Mouse (Mus musculus) heart, postnatal 0 days (tissue): ENCODE results near the gene Alk. TPM values are rescaled to one million over a fixed set of nuclear protein-coding genes. Genes with fewer than 3 reads are reported as not detected.

Source experiments
- ATAC-seq: fragments of 200-750 bp; cut with Nextera tagmentation; 2 replicates; pipeline ENCODE4 v1.8.0; 2017; ENCODE audit warnings: low read depth, moderate number of reproducible peaks, moderate library complexity; ENCODE audit not compliant: insufficient read depth
- DNase-seq: peaks from one replicate; pipeline ENCODE4 v3.0.0-alpha.2; 2016; ENCODE audit warnings: low spot score
- H3K27ac ChIP-seq: fragments of 300-500 bp; sonication (generic); 2 replicates; pipeline ENCODE4 v1.5.1; 2014; ENCODE audit warnings: low read depth, mild to moderate bottlenecking
- H3K27me3 ChIP-seq: fragments of 300-500 bp; sonication (generic); 2 replicates; pipeline ENCODE4 v1.6.1; 2014; ENCODE audit warnings: low read length, mixed read lengths; ENCODE audit not compliant: control insufficient read depth, insufficient read depth
- H3K36me3 ChIP-seq: fragments of 300-500 bp; sonication (generic); replicated peaks from 2 replicates; pipeline ENCODE4 v1.6.1; 2014; ENCODE audit warnings: low read length, mixed read lengths; ENCODE audit not compliant: control insufficient read depth, insufficient read depth
- H3K4me1 ChIP-seq: fragments of 300-500 bp; sonication (generic); 2 replicates; pipeline ENCODE4 v1.6.1; 2014; ENCODE audit warnings: antibody characterized with exemption; ENCODE audit not compliant: control insufficient read depth, insufficient read depth
- H3K4me2 ChIP-seq: fragments of 300-500 bp; sonication (generic); 2 replicates; pipeline ENCODE4 v1.6.1; 2014; ENCODE audit warnings: low read depth, mild to moderate bottlenecking, low read length, moderate library complexity
- H3K4me3 ChIP-seq: fragments of 300-500 bp; sonication (generic); 2 replicates; pipeline ENCODE4 v1.5.1; 2014; ENCODE audit warnings: low read depth, low read length
- H3K9ac ChIP-seq: fragments of 300-500 bp; sonication (generic); replicated peaks from 2 replicates; pipeline ENCODE4 v1.6.1; 2014; ENCODE audit warnings: low read depth, low read length, mixed read lengths
- H3K9me3 ChIP-seq: fragments of 300-500 bp; sonication (generic); replicated peaks from 2 replicates; pipeline ENCODE4 v1.6.1; 2016; ENCODE audit warnings: low read length; ENCODE audit not compliant: control insufficient read depth
- CTCF ChIP-seq: IDR thresholded peaks from 2 replicates; pipeline ENCODE4 v1.5.1; 2016; ENCODE audit warnings: antibody characterized with exemption, control low read depth, low read depth
- EP300 ChIP-seq: IDR thresholded peaks from 2 replicates; pipeline ENCODE4 v1.6.1; 2016; ENCODE audit warnings: antibody characterized with exemption, low read depth
- WGBS: fragments of 180-500 bp; shearing (Covaris S2); extraction: QIAGEN DNeasy Blood & Tissue Kit; methylation state at CpG from one replicate; pipeline ENCODE4 v1.1.7; 2014; 5-methylcytosine and 5-hydroxymethylcytosine counted together
- polyA plus RNA-seq: library from polyadenylated mRNA; unstranded; fragments of >200 nt; fragmentation: Nextera tagmentation; extraction: Ambion mirVana; gene quantifications from 2 replicates; pipeline ENCODE4 v1.2.1, GENCODE M21; 2015
- total RNA-seq: library from RNA; depleted of rRNA; stranded (reverse); fragments of >200 nt; gene quantifications from 2 replicates; pipeline ENCODE4 v1.2.3, GENCODE M21; 2014; ENCODE audit warnings: low replicate concordance

The Alk gene
- total and polyA plus RNA-seq, 2 experiments from 2014 or later, result 0.04 TPM; not detected in 1

GRCm38 (mm10) chr17:72268529-72268928 lies 335.9 kb downstream of the Alk start:
- Histone ChIP-seq H3K36me3 (no peaks in the 10 kb centered on the region), H3K9ac (no peak overlapping the region), H3K4me1 (no peaks in the 10 kb centered on the region), H3K4me2 (no peak overlapping the region), H3K4me3 (no peak overlapping the region), H3K9me3 (no peaks in the 10 kb centered on the region), H3K27ac (no peak overlapping the region), H3K27me3 (no peaks in the 10 kb centered on the region)
- DNase-seq (no peak), ATAC-seq (no peak)
- TF ChIP-seq CTCF (no peak), EP300 (no peak)
- 82% methylated on average over 5 of the region's 5 CpGs for WGBS

GRCm38 (mm10) chr17:72265171-72266022 lies 339.0 kb downstream of the Alk start:
- Histone ChIP-seq H3K9me3 (no peaks in the 10 kb centered on the region), H3K27ac (no peak overlapping the region), H3K36me3 (no peaks in the 10 kb centered on the region), H3K9ac (no peak overlapping the region), H3K4me3 (no peak overlapping the region), H3K27me3 (no peaks in the 10 kb centered on the region), H3K4me1 (no peaks in the 10 kb centered on the region), H3K4me2 (no peak overlapping the region)
- WGBS, result 78% methylated on average over 9 of the region's 9 CpGs
- no peak for DNase-seq
- no peak for TF ChIP-seq EP300
- TF ChIP-seq CTCF, result no peak
- no peak for ATAC-seq

- Histone ChIP-seq H3K4me3 (no peak overlapping the region), H3K4me2 (no peak overlapping the region), H3K9ac (no peak overlapping the region), H3K36me3 (no peaks in the 10 kb centered on the region), H3K4me1 (peaks cover 15% of the 10 kb centered on the region), H3K27me3 (no peaks in the 10 kb centered on the region), H3K27ac (no peak overlapping the region), H3K9me3 (no peaks in the 10 kb centered on the region)
- 85% methylated on average over 5 of the region's 5 CpGs for WGBS
- TF ChIP-seq CTCF (no peak), EP300 (no peak)
- no peak for DNase-seq
- ATAC-seq, result no peak
Observed at GRCm38 (mm10) chr17:72253411-72253810, 351.0 kb downstream of the Alk start.

GRCm38 (mm10) chr17:72251554-72251953 lies 352.9 kb downstream of the Alk start:
- H3K27ac ChIP-seq, result peak overlapping the region; percentile 60
- DNase-seq (peak; percentile 45), ATAC-seq (peak; percentile 96)
- H3K4me2 ChIP-seq, result no peak overlapping the region
- no peaks in the 10 kb centered on the region for H3K9me3 ChIP-seq
- no peak for TF ChIP-seq EP300
- no peak for TF ChIP-seq CTCF
- 31% methylated on average over 4 of the region's 4 CpGs for WGBS
- H3K9ac ChIP-seq, result no peak overlapping the region
- H3K27me3 ChIP-seq, result no peaks in the 10 kb centered on the region
- no peaks in the 10 kb centered on the region for H3K36me3 ChIP-seq
- peaks cover 15% of the 10 kb centered on the region for H3K4me1 ChIP-seq
- no peak overlapping the region for H3K4me3 ChIP-seq

GRCm38 (mm10) chr17:72250482-72251405 lies 353.7 kb downstream of the Alk start:
- no peak overlapping the region for H3K4me3 ChIP-seq
- TF ChIP-seq EP300, result no peak
- no peak for TF ChIP-seq CTCF
- ATAC-seq (peak; percentile 21; the same call in 1 of the 2 replicates), DNase-seq (peak; percentile 61)
- H3K36me3 ChIP-seq, result no peaks in the 10 kb centered on the region
- no peaks in the 10 kb centered on the region for H3K9me3 ChIP-seq
- no peaks in the 10 kb centered on the region for H3K27me3 ChIP-seq
- H3K4me2 ChIP-seq, result no peak overlapping the region
- no peak overlapping the region for H3K9ac ChIP-seq
- 44% methylated on average over 7 of the region's 7 CpGs for WGBS
- peak overlapping the region; percentile 60 for H3K27ac ChIP-seq
- peaks cover 15% of the 10 kb centered on the region for H3K4me1 ChIP-seq
